Mouse (Mus musculus) lung, postnatal 0 days (tissue): ENCODE results near the gene Gpc2.

ENCODE experiments used
- CTCF ChIP-seq: IDR thresholded peaks from 2 replicates; pipeline ENCODE4 v1.5.1; 2016; ENCODE audit warnings: antibody characterized with exemption, mild to moderate bottlenecking
- EP300 ChIP-seq: IDR thresholded peaks from 2 replicates; pipeline ENCODE4 v1.6.1; 2016; ENCODE audit warnings: antibody characterized with exemption, mild to moderate bottlenecking, control low read depth

DNA sequence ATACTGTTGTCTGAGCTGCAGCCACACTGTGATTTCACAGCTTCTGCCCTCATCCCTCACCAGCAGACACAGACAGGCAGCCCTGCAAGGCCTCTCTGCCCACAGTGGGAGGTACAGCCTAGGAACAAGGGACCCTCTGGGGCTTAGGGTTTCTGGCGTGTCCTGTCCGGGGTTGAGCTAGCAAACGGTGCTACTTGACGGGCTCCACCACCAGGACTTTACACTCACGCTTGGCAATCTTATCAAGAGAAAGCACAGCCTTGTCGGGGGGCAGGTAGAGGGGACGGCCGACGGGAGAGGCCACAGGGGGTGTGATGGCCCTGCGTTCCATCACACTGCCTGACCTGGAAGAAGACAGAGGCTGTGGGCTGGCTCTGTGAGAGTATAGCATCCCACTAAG is 19.8 kb downstream of the Gpc2 start:
- TF ChIP-seq CTCF (no peak), EP300 (no peak)
